Mouse (Mus musculus) ES-Bruce4 (cell line): ENCODE data around the gene Bri3. TPM values are rescaled to one million over a fixed set of nuclear protein-coding genes. Genes with fewer than 3 reads are reported as not detected.

Source experiments
- H3K27ac ChIP-seq: 2 replicates; pipeline ENCODE4 v1.5.1; 2012; ENCODE audit warnings: low read length, inconsistent platforms; ENCODE audit not compliant: insufficient read depth
- H3K27me3 ChIP-seq: 2 replicates; pipeline ENCODE4 v1.6.1; 2012; ENCODE audit warnings: mild to moderate bottlenecking, low read length, inconsistent platforms; ENCODE audit not compliant: control insufficient read depth, poor library complexity, insufficient read depth, severe bottlenecking
- H3K36me3 ChIP-seq: 2 replicates; pipeline ENCODE4 v1.6.1; 2012; ENCODE audit warnings: inconsistent platforms, mild to moderate bottlenecking, low read length, moderate library complexity; ENCODE audit not compliant: control insufficient read depth, poor library complexity, insufficient read depth, severe bottlenecking
- H3K4me1 ChIP-seq: one replicate; pipeline ENCODE4 v1.8.1; 2011; ENCODE audit warnings: low read length; ENCODE audit not compliant: control insufficient read depth, insufficient read depth
- H3K4me3 ChIP-seq: 2 replicates; pipeline ENCODE4 v1.5.1; 2011; ENCODE audit warnings: low read depth, mild to moderate bottlenecking, low read length
- H3K9ac ChIP-seq: 2 replicates; pipeline ENCODE4 v1.6.1; 2012; ENCODE audit warnings: low read depth, mild to moderate bottlenecking, inconsistent platforms; ENCODE audit not compliant: poor library complexity, severe bottlenecking
- H3K9me3 ChIP-seq: replicated peaks from 2 replicates; pipeline ENCODE4 v1.6.1; 2012; ENCODE audit warnings: mild to moderate bottlenecking, low read length, inconsistent platforms; ENCODE audit not compliant: control insufficient read depth, poor library complexity, insufficient read depth, severe bottlenecking
- CTCF ChIP-seq: IDR thresholded peaks from one replicate; pipeline ENCODE4 v1.8.1; 2011; ENCODE audit warnings: low read depth, low read length
- EP300 ChIP-seq: IDR thresholded peaks from 2 replicates; pipeline ENCODE4 v1.6.1; 2011; ENCODE audit warnings: low read depth, low read length; ENCODE audit not compliant: insufficient read depth
- POLR2A ChIP-seq: IDR thresholded peaks from one replicate; pipeline ENCODE4 v1.8.1; 2011; ENCODE audit warnings: low read length; ENCODE audit not compliant: insufficient read depth
- polyA plus RNA-seq: library from polyadenylated mRNA; stranded (reverse); fragments of >200 nt; gene quantifications from 2 replicates; pipeline ENCODE4 v1.2.4, GENCODE M21; 2011; ENCODE audit warnings: low read depth; ENCODE audit not compliant: missing spikeins, insufficient read depth, insufficient read length

The Bri3 gene
- polyA plus RNA-seq, 1 experiment: 82.6 TPM

- Histone ChIP-seq H3K36me3 (no peaks in the 10 kb centered on the region), H3K9me3 (no peaks in the 10 kb centered on the region), H3K27ac (no peak overlapping the region), H3K4me1 (no peaks in the 10 kb centered on the region), H3K9ac (no peak overlapping the region), H3K4me3 (no peak overlapping the region), H3K27me3 (no peaks in the 10 kb centered on the region)
- TF ChIP-seq EP300 (no peak), POLR2A (no peak), CTCF (no peak)
Observed at GRCm38 (mm10) chr5:144431481-144431880, 187.2 kb downstream of the Bri3 start.

- Histone ChIP-seq H3K9me3 (no peaks in the 10 kb centered on the region), H3K4me3 (no peak overlapping the region), H3K4me1 (no peaks in the 10 kb centered on the region), H3K36me3 (no peaks in the 10 kb centered on the region), H3K9ac (no peak overlapping the region), H3K27ac (no peak overlapping the region), H3K27me3 (no peaks in the 10 kb centered on the region)
- no peak for TF ChIP-seq EP300
- TF ChIP-seq POLR2A: no peak
Observed at GRCm38 (mm10) chr5:144439286-144440040, 195.2 kb downstream of the Bri3 start.

- Histone ChIP-seq H3K9me3 (no peaks in the 10 kb centered on the region), H3K4me3 (no peak overlapping the region)
- TF ChIP-seq POLR2A: no peak
- no peak for TF ChIP-seq EP300
Observed at GRCm38 (mm10) chr5:144441831-144442271, 197.6 kb downstream of the Bri3 start.

GRCm38 (mm10) chr5:144446475-144447225 lies 202.4 kb downstream of the Bri3 start:
- TF ChIP-seq POLR2A (no peak), CTCF (no peak), EP300 (no peak)
- Histone ChIP-seq H3K9me3 (no peaks in the 10 kb centered on the region), H3K4me1 (no peaks in the 10 kb centered on the region), H3K9ac (no peak overlapping the region), H3K27ac (no peak overlapping the region), H3K4me3 (no peak overlapping the region), H3K36me3 (no peaks in the 10 kb centered on the region), H3K27me3 (no peaks in the 10 kb centered on the region)

More at GRCm38 (mm10) chr5:144441831-144442271, 197.6 kb downstream of the Bri3 start:
- Histone ChIP-seq H3K27me3 (no peaks in the 10 kb centered on the region), H3K27ac (no peak overlapping the region), H3K36me3 (no peaks in the 10 kb centered on the region), H3K9ac (no peak overlapping the region), H3K4me1 (no peaks in the 10 kb centered on the region)

- H3K4me1 ChIP-seq: no peaks in the 10 kb centered on the region
- H3K27ac ChIP-seq: no peak overlapping the region
- H3K9me3 ChIP-seq: no peaks in the 10 kb centered on the region
- TF ChIP-seq EP300: no peak
- no peak for TF ChIP-seq CTCF
- no peak for TF ChIP-seq POLR2A
- H3K4me3 ChIP-seq: no peak overlapping the region
- no peaks in the 10 kb centered on the region for H3K36me3 ChIP-seq
- H3K9ac ChIP-seq: no peak overlapping the region
- no peaks in the 10 kb centered on the region for H3K27me3 ChIP-seq
Observed at GRCm38 (mm10) chr5:144447226-144447616, 203.0 kb downstream of the Bri3 start.

- Histone ChIP-seq H3K4me3 (no peak overlapping the region), H3K9me3 (no peaks in the 10 kb centered on the region), H3K27ac (no peak overlapping the region), H3K9ac (no peak overlapping the region), H3K27me3 (no peaks in the 10 kb centered on the region), H3K4me1 (no peaks in the 10 kb centered on the region), H3K36me3 (no peaks in the 10 kb centered on the region)
- TF ChIP-seq POLR2A (no peak), EP300 (no peak)
Observed at GRCm38 (mm10) chr5:144447975-144448374, 203.7 kb downstream of the Bri3 start.
